Mouse (Mus musculus) adrenal gland, postnatal 25 days (tissue): ENCODE measurements around the gene Nek6. TPM values are rescaled to one million over a fixed set of nuclear protein-coding genes. Genes with fewer than 3 reads are reported as not detected.

Experiments used
- DNase-seq: peaks from one replicate; pipeline ENCODE4 v3.0.0; 2021; ENCODE audit warnings: mixed read lengths
- total RNA-seq: library from RNA; stranded (reverse); gene quantifications from 2 replicates; pipeline ENCODE4 v1.2.3, GENCODE M21; 2021

The Nek6 gene
- total RNA-seq, 1 experiment from 2014 or later = 13.2 TPM

DNA sequence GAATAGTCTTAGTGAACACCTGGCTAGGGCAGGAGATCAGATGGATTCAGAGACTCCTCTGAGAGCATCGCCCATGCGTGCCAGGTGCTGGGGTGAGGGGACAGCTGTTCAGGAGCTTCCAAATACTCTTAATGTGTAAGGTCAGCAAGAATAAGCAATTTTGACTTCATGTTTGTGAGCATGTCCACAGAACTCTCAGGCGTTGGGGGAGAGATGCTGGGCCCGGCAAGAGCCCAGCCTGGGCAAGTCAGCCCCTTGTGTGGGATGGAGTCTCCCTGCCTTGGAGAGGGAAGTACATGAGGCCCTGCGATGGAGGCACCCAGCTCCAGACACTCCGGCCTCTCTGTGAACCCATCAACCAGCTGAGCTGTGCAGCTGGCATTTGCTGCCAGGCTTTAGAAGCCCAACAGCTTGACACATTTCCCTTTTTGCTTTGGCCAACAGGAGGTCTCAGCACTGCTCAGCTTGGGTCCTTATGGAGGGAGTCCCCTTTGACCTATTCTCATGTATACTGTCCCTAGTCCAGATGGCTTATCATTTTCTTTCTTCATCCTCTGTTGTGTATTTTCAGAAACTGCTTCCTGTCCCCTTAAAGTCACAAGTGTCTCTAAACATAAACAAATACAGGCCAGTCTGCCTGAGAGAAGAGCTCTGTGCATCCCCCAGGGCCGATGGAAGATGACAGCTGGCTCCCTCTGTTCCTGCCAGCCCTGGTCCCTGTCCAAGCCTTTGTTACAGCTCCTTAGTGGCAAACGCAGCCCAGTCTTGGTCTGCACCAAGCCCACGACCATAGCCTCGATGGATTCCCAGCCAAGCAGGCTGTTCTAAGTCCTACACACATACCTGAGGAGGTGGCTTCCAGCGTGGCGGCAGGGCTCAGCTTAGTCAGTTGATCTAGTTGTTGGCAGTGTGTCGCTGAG lies 67.4 kb downstream of the Nek6 start:
- DNase-seq = no peak

DNA sequence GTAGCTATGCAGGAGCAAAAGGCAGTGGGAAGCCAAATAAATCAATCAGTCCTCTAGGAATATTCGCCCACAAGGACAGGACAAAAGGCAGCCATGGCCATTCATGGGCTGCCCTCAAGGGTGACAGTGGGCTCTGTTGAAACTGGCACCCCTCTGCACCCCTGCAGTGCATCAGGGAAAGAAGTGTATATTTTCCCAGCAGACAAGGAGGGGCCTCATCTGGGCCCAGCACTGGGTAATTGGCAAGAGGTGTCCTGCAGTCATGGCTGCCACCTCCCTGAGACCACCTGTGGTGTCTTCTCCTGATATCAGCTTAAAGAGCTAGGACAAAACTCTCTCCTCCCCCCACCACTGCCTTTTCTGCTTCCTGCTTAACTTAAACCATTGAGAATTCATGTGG lies 68.1 kb downstream of the Nek6 start:
- no peak for DNase-seq

DNA sequence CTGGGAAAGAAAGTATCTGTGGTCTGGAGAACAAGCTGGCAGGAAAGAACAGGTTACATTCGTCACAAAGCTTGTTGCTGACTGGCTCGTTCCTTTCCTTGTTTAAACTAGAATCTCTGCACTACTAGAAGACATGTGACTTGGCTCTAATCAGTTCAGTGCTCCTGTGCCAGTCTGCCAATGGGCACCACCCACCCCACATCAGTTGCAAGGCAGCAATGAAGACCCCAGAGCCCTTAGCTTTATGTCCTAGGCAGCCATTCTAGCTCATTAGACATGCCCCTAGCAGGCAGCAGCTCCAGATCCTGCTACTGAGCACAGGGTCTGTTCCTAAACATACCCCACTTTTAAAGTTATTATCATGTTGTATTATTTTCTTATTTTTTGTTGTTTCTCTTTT lies 72.5 kb downstream of the Nek6 start:
- DNase-seq = no peak

DNA sequence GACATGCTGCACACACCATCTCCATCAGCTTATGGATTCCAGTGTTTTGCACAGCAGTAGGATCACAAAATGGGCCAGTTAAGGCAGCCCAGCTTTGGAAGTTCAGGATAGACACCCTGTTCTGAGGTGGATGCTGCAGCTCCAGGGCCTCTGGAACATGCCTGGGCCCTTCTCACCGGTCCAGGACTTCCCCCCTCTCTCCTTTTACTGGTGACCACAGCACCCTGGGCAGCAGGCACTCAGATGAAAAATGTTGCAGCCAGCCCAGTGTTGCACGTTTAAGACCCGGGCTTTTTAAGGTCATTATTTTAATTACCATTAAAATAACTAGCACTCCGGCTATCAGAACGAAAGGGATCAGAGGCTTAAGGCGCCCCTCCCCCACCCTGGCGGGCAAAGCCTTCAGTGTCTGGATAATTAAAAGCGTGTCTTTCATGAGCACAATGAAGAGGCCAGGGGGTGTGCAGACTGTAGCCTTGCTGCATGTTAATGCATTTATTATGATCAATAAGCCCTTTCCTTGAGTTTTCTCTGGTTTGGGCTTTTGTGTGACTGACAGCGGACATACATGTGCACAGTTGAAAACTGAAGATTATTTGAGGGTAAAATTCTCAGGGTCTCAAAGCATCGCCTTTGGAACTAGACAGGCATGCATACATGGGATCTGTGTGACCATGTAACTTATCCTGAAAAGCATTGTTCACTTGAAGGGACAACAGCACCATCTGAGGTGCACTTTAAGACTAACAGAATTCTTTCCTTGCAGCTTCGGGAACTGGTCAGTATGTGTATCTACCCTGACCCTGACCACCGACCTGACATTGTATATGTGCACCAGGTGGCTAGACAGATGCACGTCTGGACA lies 73.3 kb downstream of the Nek6 start:
- no peak for DNase-seq

DNA sequence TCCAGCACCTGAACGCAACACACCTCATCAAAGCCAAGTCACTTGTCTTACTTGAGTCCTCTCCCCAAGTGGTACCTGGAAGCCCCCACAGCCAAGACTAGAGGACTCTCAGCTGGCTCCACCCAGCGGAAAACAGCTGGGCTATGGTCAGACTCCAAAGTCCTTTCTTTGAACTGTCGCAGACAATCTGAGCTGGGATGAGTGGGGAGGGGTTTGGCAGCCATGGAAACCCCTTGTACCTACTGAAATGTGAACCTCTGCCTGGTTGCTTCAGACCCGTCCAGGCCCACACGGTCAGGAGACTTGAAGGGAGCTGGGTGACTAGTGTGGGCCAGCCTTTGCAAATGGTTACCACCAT lies 73.9 kb downstream of the Nek6 start:
- DNase-seq = no peak

DNA sequence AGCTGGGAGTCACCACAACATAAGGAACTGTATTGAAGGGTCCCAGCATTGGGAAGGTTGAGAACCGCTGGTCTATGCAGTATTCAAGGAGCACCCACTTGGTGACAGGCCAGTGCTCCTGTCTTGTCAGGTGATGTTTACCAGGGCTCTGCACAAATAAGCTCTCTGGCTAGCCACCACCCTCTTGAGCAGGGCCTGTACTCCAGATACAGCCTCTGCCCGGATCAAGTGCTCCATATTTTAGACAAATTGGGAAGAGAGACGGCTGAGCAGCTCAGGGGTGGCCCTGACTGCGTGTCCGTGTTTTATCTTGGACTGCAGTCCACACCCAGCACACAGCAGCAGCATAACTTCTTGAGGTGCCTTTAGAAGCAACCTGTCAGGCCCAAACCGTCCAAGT lies 75.3 kb downstream of the Nek6 start:
- no peak for DNase-seq

DNA sequence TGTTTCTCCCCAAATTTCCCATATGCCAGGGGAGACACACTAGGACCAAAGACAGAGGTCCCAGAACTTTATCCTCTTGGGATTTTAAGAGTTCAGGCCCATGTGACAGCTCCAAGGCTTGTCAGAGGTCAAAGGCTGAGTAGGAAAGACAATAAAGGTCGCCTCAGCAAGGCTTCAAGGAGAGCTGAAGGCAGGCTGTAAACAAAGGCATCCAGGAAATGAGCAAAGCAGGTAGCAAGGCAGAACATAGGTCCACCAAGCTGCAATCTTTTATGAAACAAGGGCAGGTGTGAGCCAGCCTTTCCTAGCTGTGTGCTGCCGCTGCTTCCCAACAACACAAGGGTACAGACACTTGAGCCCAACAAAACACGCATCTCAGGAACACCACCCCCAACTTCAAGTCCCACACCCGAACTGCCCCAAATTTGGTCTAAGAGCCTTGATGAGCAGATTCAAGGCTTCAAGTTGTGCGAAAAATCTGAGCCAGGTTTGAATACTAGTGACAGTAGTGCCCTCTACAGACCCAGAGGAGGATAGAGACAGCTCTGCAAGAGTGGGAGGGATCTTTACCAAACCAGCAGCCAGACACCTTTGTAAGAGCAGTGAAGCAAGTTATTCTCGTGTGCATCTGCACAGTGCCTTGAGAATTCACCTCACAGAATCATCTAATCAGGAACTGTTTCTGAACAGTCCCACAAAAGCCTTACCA lies 80.5 kb downstream of the Nek6 start:
- DNase-seq = no peak

DNA sequence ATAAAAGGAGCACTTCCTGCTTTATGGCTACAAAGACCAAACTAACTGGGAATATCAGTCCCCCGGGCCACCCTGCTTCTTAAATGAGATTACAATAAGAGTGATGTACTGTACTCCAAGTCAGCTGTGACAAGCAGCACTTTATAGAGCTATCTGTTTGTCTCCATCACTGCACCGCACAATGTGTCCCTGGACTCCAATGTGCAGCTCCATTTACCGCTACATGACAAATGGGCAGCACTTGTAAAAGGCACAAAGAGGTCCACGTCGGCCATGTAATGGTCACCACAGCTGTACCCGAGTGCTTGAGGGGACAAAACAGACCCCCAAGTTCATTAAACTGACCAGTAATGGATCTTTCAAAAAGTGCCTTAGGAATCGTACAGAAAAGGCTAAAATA lies 83.4 kb downstream of the Nek6 start:
- no peak for DNase-seq

DNA sequence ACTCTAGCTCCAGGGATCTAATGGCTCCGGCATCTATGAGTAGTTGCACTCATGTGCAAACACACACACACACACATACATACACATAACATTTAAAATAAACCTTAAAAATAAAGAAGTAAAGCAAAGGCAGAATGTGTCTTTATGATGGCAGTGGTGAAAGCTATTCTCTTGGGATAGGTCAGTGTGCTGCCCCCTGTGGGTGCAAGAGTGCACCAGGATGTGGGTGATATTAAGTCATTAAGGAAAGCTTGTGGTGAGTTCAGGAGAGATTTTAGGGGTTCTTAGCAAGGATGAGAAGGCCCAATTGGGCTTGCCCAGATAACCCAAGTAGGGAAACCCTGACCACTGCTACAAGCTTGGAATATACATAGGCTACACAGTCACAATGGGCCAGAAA lies 86.5 kb downstream of the Nek6 start:
- peak; percentile 16 for DNase-seq

DNA sequence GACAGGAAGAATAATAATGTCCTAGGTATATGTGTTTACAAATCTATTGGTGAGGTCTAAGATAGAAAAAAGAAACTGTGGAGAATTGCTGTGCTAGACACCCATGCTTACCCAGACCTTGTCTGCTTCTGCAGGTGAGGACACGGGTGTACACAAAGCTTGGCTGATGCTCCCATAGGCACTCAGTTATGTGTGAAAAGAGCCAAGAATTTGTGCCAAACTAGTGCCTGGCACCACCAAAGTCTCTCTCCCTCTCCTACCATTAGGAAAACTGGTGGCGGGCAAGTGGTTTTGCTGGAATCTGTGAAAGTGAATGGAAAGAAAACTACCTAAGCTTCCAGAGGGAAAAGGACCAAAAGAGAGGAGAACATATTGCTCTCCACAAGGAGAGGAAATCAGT lies 87.0 kb downstream of the Nek6 start:
- no peak for DNase-seq

DNA sequence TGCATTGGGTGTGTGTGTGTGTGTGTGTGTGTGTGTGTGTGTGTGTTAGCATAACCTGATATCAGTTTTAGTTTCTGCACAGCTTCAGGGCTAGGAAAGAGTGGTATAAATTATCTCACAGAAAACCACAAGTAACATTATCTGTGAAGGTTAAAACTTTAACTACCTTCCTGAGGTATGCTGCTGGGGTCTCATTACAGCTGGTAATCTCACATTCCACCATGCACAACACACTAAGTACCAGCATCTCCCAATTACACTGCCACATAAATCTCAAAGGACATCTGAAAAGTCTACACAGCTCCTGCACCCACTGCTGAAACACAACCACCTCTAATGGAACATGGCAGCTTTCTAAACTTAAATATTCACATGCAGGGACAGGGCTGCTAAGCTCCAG lies 89.4 kb downstream of the Nek6 start:
- no peak for DNase-seq

DNA sequence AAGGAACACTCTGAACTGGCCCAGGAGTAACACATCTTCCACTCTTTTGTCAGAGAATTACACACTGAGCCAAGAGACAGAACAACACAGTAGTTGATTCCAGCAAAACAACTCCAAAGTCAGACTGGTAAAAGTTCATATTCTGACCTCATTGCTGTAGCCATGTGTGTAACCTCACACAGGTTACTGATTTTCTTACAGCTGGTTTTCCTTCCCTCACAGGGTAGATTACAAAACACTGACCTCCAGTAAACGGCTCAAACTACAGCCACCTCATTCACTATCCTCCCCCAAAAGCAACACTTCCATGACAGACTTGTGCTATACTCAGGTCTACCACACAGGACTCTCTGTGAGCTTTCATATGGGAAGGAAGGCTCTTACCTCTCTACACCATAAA lies 96.3 kb downstream of the Nek6 start:
- no peak for DNase-seq

DNA sequence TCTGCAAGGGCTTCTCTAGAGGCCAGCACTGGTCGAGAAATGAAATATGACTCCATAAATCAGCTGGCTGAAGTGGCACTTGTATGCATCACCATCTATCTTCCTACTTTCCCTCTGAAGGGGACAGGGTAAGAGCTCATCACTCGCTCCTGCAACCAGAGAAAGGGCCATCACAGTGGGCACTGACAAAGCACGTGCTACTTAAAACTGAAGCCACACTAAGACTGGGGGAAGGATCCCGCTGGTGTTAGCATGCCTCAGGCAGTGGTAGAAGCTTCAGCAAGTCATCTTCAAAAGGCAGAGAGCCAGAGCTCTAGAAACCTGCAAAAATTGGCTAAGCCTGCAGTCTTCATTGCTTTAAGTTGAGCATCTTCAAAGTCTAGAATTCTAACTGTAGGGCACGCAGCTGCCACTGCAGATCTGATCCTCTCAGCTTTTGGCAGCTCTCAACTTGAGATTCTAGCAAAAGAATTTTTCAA lies 97.4 kb downstream of the Nek6 start:
- no peak for DNase-seq

DNA sequence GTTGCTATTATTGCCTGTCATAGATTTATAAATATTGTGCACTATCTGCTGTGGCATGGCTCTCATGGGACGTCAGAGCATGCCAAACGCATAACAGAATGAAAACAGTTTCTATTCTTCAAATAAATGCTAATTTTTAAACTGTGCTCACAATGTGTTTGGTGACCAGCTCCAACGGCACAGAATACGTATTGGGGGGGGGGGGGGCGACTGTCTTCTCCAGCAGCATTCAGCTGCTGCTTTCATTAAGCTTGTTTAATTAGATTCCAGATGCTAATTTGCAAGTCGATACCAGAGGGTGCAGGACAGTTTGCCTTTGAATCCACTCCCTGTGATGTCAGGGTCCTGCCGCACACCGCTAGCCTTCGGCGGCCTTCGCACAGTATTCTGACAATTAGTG lies 97.9 kb downstream of the Nek6 start:
- DNase-seq = no peak

DNA sequence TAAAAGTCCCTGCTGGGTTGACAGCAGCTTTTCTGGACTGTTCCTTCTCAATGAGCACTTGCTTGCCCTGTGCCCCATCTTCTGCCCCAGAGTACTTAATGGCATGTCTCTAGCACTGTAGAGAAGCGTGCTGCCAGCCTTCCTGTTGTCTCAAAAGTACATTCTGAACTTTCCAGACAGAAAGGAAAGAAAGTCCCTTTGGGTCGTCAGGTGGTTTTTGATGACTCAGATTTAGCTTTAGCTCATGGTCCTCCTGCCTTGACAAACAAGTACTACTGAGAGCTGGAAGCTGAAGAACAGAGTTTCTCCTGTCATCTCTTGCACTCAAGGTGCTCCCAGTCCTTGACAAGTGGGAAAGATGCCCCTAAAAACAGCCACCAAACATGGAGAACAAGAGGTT lies 98.7 kb downstream of the Nek6 start:
- no peak for DNase-seq

DNA sequence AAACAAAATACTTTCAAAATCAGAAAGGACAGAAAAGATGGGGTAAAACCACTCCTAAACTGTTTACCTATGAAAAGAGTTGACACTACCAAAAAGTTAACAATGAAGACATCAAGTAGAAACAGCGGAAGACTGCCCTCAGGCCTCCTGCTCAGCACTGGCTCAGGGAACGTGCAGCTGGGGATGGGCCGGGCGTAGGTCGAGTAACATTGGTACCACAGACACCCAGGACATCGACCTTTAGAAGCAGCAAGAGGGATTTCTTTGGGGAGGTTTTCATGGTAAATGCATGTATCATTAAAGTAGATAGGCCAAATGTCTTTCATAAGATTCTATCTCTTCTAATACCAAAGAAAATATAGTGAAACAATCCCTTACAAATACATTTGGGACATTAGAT lies 101.2 kb downstream of the Nek6 start:
- DNase-seq = no peak

DNA sequence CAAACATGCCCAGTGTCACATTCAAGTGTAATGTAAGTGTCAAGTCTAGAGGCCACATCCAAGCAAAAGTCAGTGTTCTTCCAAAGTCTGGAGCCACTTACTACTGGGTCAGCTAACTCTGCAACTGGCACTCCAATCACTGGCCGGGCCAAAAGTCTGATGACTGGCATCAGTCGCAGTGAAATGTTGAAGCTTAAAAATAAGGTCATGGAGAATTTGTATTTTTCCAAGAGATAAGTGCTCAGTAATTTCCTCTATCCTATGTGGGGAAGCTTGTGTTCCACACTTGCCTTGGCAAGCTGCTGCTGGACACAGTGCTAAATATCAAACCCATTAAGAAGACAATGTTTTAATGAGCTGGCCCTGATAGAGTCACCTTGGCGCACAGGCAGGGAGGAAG lies 102.1 kb downstream of the Nek6 start:
- no peak for DNase-seq

DNA sequence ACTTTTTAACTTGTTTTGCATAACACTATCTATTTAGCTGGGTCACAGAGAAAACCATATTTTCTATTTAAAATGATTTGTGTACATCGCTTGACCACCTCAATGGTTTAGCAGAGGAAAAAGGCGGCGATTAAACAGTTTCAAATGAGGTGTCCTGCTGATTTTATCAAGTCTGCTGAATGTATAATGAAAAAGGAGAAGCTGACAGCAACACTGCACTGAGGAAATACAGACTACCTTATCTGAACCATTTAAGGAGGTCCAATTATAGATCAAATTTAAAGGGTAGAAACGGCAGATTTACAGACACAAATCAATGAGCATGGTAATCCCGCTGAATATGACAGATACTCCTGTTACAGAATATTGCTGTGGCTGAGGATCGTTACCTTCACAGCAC lies 103.0 kb downstream of the Nek6 start:
- DNase-seq = no peak

DNA sequence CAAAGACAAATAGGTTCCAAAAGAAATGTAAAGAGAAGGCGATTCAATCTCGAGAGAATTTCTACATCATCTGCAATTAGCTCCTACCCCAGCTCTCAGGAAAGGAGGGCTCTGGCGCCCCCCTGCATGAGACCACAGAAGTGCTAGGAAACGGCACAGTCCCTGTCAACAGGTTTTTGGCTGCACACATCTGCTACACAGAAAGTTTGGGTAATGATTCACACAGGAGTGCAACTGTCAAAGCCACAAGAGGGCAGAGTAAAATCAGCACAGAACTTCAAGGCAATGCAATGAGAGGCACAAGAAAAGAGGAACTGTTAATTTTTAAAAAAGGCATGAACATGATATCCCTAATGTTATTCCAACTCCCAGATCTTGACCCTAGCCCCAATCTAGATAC lies 104.6 kb downstream of the Nek6 start:
- no peak for DNase-seq

DNA sequence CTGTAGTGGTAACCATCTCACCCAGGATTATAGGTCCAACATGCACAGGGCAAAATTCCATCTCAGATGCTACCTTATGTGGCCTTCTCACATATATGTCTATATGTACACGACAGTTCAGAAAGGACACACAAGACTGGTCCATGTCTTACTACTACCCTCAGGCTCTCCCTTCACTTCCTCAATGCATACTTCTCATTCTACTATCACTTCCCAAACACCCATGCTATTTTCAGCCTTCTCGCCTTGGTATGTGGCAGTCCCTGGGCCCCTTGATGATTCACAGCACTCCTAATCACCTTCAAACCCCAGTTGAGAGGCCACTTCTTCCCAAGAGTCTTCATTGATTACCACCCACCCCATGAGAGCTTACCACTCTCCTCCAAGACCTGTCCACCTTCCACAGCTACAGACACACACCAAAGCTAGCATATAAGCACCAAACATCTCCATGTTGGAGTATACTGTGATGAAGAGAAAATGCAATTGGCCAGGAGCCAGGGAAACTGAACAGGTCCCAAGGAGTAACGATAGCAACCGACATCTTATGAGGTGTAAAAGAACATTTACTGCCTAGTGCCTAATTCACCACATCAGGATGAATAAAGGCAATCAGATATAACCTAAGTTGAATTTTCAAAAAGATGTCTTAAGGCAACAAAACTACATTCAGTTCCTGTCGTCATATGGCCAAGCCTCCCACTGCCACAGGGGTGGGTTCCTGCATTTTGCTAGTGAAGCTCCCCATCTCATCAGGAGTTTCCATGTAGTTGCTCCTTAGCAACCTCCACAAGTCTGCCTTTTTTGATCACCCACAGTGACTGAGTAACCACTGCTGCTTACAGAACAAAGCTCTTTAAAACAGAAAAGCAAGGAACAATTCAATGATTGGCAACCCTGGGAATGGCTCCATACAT lies 105.8 kb downstream of the Nek6 start:
- no peak for DNase-seq

DNA sequence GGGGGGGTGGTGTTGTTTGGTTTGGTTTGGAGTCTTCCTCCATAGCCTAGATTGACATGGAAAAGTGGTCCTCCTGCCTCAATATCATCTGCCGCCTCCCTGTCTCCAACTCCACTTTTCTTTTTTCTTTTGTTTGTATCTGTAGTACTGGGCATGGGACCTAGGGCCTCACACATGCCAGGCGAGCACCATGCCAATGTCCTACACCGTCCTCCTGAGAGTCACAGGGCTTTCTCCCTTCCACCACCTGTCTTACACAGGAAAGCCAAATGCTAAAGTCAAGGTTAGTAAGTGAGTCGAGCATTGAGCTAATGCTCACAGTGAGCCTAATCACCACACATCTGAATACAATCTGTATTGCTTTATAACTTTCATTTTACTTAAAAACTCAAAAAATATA lies 108.3 kb downstream of the Nek6 start:
- DNase-seq = no peak

DNA sequence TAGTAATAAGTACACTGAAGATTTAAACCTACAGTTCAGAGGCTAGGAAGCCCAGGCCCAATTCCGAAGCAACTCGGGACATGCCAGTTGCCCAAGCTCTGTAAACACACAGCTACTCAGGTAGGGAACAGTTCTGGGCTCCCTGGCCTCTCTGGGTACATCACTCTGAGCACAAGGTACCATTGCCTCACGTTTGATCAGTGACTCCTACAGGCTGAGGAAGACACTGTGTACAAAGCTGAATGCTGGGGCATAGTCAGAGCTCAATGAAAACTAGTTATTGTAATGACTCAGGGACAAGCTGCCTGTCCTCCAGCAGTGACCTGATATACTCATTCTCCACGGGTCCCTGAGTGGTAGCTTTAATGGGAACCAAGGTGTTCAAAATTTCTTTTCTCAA lies 109.6 kb downstream of the Nek6 start:
- no peak for DNase-seq
